Mouse (Mus musculus): ENCODE data around the gene 2310011J03Rik.
"Not testable (repeated sequence)": the region's sequence is repeated elsewhere in the genome, so short reads cannot be mapped to it uniquely, and the experiment has no call there.

DNA sequence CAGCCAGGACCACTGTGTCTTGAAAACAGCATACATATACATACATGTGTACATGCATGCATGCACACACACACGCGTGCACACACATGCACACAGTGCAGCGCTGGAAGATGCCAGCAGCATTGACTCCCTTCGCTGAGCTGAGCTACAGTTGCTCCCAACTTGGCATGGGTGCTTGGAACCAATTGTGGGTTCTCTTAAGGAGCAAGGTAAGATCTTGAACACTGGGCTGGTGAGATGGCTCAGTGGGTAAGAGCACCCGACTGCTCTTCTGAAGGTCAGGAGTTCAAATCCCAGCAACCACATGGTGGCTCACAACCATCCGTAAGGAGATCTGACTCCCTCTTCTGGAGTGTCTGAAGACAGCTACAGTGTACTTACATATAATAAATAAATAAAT is 25.6 kb upstream of the 2310011J03Rik start:
- TF ChIP-seq CTCF, EP300 (IDR thresholded peaks at IDR 0.05; ENCODE audit: low read depth): not testable (repeated sequence)
